Mouse (Mus musculus): ENCODE data around the gene Clcn5.

Clcn5 gene

DNA sequence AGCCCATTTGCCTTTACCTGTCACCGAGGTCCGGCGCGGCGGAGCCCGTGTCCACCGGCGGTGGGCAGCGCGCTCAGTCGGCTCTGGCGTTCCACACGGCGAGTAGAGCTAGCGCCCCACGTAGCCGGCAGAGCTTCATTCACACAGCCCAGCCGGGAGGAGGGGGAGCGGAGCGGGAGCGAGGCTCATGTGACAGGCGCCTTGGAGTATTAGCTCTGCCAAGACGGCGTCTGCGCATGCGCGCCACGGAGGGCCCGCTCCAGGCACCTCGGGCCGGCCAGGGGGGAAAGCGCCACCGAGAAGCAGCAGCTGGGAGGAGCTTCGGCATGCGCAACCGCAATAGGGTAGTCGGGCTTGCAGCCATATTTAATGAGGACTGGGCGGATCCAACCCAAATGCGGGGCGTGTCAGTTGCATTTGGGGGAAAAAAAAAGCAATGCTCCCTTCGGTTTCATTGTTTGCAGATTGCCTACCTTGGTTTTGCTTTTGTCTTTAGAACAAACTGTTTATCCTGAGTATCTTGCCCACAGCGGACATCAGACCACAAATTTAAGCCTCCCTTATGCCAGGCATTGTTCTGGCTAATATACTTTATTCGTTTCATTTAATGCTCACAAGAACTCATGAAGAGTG lies at the start of gene Clcn5:
Clcn5 (minus strand) TSS at position 270 of the 633 bp plus-strand sequence.
- DNase-seq: peak; percentile 95 to 98

DNA sequence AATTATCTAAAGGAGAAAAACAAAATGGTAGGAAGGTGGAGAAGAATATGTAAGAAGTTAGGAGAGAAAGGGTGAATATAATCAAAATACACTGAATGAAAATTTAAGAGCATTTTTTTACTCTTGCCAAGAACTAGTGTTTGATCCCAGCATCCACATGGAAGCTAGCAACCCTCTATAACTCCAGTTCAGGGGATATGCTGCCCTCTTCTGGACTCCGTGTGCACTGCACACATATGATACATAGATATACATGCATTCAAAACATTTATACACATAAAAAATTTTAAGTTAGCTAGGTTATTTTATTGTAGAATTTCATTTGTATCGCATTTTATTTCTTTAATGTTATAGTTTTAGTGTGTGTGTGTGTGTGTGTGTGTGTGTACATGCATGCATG lies 6.3 kb upstream of the Clcn5 start:
- DNase-seq: peak in 1 of 2 experiments; percentile 2

DNA sequence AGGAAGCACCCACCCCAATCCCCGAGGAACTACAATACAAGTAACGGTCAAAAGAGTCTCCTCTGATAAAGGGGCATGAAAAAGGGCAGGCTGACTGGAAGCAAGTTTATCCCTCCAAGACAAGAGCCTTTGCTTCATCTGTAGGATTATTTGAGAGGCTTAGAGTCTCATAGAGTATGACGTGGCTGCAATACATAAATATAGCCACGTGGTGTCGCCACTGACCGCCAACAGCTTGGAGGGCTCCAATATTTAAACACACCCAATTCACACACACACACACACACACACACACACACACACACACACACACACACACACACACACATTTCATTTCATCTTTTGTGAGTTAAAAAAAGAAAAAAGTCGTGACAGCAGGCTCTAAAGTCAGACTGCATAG lies 3.1 kb upstream of the Clcn5 start:
- peak; percentile 64 to 70 for DNase-seq

DNA sequence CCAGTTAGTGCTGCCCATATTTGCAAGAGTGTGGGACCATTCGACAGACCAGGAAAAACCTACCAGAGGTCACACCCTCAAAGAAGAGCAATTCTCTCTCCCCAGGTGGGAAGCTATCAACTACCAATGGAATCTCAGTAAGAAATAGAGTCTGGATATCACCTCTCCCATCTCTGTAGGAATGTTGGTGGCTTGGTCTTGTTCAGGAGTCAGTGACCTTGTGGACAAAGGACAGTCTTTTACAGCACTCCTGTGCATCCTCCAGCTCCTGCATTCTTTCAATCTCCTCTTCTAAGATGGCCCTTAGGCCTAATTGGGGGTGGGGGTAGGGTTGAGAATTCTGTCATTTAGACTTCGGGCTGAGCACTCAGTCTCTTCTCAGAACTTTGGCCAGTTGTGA lies 1.4 kb upstream of the Clcn5 start:
- no peak for DNase-seq

DNA sequence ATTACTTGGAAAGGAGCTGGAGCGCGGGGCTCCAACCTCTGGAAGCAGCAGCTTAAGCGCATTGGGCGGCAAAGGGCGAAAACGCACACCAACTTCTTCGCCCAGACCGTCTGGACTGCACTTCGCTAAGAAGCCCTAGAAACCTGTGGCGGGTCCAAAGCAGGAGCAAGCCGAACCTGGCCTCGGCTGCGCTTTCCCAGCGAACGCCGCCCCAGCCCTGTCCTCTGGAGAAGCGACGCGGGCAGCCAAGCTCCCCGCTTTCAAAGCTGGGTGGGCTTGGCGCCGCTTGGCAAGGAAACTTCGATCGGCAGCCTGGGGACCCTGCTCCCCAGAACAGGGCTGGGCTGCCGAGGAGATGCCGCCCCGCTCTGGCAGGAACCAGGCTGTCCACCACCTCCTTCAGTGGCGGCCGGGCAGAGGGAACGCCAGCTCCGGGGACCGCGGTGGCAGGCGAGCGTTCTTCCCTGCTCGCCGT lies 570 bp downstream of the Clcn5 start:
- peak; percentile 21 to 49 for DNase-seq

DNA sequence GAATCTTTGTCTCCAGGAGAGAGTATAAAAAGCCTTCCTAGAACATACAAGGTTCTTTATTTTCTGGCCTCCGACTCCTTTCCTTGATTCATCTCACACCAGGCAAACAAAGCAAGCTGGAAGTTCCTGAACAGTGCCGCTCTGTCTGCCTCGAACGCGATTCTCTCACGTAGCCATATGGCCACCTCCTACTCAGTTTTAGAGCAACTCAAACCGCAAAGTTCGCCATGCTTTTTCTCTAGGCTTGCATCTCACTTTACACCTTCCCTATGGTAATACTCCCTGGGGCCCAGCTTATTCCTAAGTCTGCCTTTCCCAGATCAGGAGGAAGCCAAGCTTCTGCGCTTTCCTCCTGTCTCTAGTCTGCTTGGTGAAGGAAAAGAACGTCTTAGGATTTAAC lies 4.0 kb downstream of the Clcn5 start:
- DNase-seq: no peak

DNA sequence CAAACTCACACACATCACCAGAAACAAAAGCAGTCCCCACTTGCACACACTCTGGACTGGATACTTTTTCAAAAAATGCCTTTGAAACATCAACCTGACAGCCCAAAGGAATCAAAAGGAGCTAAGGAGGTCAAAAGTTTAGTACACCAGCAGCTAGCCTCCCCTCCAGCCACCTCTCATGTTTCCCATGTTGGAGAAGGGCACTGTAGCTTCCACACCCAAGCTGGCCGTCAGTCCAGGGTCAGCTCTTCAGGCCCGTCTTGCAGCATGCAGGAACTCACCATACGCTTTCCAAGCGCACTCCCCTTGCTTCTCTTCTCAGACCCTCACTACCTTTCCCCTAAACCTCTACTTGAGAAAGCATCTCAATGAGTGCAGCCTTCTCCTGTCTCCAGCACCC lies 4.5 kb downstream of the Clcn5 start:
- no peak for DNase-seq

DNA sequence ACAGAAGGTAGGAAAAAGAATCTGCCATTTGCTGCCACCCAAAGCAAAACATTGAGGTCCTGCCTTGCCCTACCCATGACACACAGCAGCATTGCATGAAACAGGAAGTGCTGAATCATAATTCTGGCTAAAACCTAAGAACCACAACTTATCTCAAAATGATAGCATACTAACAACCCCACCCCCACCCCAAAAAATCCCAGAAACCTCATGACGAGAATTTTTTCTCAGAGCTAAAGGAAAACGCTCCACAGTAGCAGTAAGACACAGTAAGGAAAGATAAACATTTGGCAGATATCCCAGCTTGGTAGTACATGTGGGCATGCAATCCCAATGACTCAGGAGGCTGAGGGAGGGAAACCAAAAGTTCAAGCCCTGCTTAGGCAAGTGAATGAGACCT lies 10.9 kb downstream of the Clcn5 start:
- DNase-seq: no peak

DNA sequence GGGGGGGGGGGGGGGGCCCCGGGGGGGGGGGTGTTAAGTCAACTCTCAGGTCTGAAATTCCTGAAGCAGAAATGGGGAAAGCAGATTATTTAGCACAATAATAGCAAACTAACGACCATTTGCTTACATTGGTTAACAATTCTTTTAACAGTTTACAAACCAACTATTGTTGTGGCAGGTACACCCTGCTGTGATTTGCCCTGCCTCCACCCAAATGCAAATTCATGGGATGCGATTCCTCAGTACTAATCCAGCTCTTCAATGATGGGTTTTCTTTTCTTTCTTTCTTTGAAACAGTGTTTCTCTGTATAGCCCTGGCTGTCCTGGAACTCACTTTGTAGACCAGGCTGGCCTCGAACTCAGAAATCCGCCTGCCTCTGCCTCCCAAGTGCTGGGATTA lies 12.3 kb downstream of the Clcn5 start:
- no peak for DNase-seq

DNA sequence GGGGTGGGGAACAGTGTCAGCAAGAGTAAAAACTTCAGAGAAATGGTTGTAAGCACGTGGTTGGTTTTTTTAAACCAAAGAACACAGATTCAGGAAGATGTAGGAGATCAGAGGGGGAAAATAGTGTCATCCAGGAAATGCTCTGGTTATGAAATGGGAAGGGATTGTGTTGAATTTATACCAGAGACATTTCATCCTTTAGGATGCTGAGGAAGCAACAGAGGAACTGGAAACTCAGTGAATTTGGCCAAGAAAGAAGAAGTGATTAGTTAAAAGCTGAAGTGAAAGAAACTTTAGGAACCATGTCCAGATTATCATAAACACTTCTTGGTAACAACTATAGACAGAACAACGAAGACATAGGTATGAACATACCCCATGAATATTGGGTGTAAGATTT lies 26.2 kb downstream of the Clcn5 start:
- no peak for DNase-seq

DNA sequence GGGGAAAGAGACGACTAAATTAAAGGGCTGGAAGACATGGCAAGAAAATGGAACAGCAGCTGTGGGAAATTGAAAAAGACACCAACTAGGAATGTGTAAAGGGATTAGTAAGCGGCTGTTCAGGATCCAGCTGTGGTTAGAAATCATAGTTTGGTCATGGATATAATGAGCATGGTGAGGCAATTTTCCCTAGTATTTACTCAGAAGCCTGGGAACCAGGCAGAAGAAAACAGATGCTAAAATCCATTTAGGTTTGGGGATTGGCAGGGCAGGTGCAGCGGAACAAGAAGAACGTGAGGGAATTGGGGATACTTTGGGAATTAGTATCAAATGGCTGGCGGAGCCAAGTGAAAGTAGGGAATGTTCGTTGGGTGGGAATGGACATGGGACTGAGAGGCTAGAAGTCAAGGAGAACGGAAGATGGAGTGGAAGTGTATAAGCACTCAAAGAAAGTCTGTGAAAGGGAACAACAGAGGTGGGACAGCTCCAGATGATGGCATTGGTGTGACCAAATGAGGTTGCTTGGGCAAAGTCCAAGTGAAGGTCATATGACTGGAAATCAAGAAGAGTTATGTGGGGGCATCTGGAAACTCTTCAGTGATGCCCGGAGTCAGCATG lies 26.9 kb downstream of the Clcn5 start:
- no peak for DNase-seq

DNA sequence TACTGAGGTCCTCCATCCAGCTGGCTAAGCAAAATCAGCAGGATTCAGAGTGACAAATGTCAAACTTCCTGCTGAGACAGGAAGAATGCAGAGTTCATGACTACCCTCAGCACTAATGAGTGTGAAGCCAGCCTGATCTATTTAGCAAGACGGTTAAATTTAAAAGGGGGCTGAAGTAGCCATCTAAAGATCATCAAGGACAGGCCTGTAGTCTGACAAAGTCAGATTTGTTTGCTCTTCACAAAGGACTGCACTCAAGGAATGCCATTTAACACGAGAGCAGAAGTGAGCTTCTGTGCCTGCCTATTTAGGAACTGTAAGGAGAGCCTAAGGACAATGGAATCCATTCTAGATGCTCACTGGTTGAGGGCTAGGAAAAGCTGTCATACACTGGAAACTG lies 30.2 kb downstream of the Clcn5 start:
- DNase-seq: no peak

DNA sequence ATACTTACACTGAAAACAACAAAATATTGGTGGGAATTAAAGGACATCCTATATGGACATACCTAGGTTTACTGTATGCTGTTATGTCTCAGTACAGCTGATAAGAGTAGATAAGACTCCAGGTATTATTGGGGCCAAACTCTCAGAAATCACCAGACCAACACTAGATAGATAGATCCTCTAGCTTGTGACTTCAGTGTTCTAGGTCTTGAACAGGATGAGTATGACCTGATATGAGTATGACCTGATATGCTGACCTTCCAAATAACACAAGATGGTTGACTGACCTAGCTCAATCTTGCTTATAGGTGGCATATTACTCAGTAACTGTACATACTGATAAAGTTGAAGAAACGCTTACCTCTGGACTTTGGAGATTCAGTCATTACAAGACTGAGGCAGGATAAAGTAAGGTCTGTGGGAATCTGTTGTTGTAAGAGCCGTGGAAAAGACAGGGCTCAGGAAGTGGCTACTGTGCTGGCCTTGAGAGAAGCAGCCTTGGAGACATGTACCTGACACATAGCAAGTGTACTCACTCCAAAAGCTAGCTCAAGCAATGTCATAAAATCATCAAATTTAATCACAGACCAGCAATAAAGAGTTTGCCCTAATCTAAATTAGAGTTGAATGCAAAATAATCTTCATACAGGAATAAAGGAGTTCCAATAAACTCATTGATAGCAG lies 32.0 kb downstream of the Clcn5 start:
- DNase-seq: no peak

DNA sequence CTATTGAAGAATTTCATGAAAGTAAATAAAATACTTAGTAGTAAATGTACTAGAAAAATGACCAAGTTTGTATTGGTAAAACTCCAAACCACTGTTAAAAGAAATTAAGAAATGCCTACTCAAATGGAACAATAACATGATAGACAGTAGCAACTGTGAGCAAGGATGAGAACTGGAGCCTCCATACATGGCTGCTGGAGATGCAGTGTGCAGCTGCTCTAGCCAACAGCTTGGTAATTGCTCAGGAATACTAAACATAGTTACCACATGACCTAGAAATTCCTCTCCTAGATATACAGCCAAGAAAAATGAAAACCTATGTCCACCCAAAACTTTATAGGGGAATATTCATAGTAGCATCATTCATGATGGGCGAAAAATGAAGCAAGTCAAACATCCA lies 36.5 kb downstream of the Clcn5 start:
- DNase-seq: no peak

DNA sequence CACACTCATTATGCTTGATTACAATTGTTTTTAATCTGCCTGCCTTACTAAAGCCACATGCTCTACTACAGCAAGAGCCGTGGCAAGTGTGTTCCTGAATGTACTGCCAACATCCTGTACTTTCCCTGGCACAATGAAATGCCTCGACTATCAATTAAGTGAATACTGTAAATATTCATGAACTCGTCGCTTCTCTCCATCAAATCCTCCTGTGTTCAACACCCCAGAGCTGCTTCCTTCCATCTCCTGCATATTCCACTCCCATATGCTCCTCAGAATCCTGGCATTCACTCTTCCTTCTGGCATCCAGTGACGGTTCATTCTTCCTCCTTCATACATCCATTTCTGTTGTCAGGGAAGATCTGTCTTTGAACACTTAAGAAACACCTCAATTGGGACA lies 39.4 kb downstream of the Clcn5 start:
- DNase-seq: no peak

DNA sequence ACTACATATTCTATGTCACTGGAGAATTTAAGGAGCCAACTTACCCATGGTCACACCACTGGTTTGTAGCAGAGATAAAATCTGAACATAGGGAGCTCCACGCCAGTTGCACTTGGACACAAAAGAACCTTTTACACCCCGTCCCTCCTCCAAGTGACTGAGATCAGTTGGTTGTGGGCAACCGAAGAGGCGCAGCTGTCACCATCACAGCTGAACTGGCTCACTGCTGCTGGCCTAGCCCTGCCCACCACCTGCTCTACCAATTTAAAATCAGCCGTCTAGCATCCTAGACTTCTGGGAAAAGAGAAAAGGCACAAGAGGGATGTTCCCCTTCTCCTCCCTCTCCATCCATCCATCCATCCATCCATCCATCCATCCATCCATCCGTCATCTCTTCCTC lies 42.6 kb downstream of the Clcn5 start:
- no peak for DNase-seq

DNA sequence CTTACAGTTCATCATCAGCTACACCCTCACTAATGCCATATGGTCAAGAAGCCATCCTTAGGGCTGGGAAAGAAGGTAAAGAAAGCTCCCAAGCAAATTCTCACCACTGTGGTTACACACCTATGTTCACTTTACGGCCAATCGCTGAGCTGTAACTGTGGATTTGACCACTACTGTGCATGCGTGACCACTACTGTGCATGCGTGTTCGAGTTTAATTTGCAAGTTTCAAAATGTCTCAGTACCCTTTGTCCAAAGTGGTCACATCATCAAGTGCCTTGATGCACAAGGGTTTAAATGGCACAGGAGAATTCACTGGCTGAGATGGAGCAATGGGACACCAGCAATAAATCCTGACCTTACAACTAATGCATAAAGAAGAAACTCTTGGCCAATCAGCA lies 58.0 kb downstream of the Clcn5 start:
- DNase-seq: no peak

DNA sequence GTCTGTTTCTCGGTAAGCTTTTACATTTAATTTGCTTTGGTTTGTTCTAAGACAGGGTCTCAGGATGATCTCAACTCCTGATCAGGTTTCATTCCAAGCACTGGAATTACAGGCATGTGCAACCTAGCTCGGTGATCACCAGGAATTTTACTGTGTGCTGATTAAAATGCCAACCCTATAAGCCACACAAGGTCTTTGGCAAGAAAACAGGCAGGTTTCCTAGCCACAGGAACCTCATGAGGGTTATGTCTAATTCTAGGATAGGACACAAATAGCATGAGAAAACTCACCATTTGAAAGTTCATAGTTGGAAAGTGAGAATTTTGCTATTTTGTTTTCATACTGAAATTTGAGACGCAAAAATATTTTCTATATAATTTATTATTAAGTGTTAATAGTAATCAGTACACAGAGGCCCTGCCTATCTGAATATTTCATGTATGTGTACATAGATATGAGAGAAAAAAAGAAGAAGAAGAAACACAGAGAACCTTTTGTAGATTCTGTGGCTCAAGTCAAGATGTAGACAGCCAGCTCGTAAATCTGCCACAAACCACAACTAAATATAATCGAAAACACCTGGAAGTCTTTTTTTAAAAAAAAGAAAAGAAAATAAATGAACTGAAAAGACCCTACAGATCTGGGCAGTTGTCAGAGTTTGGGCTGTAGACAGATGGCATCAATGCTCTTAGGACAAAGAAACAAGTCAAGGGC lies 58.6 kb downstream of the Clcn5 start:
- peak in 1 of 2 experiments; percentile 1 for DNase-seq

DNA sequence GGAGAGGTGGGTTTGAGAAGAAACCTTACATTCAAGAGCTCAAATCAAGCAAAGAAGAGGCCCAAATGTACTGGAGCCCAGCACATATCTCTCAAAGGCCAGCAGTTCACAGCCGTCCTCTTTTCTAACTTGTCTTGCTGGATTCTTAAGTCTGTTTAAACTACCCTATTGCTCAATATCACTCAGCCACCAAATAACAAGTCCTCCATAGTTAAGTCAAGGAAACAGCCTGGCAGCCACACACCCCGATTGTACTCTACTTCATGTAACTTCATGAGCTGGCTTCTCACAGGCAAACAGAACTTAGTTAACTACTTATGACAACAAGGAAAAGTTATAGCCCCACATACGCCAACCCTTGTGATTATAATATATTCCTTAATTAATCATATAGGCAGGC lies 59.4 kb downstream of the Clcn5 start:
- no peak for DNase-seq

DNA sequence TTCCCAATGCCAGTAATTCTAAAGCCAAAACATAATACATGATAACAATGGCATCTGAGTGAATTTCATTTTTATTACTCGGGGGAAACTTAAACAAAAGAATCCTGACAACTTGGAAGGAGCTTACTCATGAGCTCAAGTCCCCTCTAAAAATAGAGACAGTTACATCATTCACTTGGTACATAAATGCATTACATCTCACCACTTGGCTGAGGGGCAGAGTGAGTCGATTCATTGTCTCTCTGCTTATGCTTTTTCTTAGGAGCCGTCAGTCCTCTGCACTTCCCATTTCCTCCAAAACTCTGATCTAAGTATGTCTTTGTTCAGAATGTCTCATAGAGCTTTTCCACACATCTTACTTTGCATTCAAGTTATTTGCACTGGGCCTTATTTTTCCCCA lies 63.1 kb downstream of the Clcn5 start:
- DNase-seq: no peak

DNA sequence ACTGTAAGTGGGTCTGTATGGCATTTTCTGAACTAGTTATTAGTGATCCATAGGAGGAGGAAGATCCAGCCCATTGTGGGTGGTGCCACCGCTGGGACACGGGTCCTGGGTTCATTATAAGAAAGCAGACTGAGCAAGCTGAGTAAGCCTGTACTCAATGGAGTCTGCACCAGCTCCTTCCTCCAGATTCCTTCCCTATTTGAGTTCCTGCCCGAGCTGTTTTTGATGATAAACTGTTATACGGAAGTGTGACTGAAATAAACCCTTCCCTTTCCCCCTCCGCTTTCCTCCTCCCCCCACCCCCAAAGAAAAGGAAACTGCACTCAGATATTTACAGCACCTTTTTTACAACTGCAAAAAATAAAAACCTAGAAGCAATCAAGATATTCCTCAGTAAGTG lies 115.1 kb downstream of the Clcn5 start:
- DNase-seq: no peak

DNA sequence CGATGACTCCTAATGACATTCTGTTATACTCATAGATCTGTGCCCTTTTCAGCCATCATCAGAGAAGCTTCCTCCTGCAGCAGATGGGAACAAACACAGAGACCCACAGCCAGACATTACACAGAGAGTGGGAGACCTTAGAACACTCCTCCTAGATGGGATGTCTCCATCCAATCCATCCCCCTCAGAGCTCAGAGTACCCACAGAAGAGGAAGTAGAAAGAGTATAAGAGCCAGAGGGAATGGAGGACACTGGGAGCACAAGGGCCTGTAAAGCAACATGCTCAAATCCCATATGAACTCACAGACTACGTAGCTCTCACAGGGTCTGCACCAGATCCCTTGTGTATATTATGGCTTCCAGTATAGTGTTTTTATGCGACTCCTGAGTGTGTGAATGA lies 115.6 kb downstream of the Clcn5 start:
- DNase-seq: no peak

DNA sequence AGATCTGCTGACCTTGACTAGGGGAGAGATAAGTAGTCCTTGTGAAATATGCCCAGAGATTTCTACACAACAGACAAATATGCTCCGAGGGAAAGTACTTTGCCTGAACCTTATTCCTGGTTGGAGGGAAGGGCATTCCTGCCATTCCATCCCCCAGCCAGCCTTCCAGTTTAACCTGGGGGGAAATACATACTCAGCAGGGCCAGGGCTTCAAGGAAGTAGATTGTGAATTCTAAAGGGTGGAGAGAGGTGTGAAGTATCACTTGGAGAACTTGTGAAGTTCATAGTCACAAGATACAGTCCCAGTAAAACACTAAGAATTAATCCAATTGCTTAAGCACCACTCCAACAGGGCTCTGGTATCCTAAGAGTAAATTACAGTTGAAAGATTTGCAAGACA lies 121.3 kb downstream of the Clcn5 start:
- DNase-seq: no peak

DNA sequence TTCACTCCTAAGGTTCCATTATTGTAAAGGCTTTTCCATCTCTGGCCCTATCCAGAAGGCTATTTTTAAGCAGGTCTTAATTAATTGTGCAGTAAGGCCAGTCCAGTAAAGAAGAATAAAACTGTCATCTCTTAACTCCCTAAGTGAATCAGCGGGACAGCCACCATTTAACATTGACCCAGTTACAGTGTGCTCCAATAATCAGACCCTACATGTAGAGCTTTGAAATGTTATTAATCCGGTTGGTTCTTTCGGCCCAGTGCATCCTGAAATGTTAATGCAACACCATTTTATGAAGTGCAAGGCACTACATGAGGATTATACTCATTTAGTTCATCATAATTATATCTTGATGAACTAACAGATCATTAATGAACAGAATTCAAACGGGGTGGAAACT lies 128.3 kb downstream of the Clcn5 start:
- DNase-seq: no peak

Data from kidney, postnatal 25 days (tissue).